Mouse (Mus musculus) ES-Bruce4 (cell line): Measurements from ENCODE around the gene Ap2b1.

Experiments used
- CTCF ChIP-seq: IDR thresholded peaks from one replicate; pipeline ENCODE4 v1.8.1; 2011; ENCODE audit warnings: low read depth, low read length
- POLR2A ChIP-seq: IDR thresholded peaks from one replicate; pipeline ENCODE4 v1.8.1; 2011; ENCODE audit warnings: low read length; ENCODE audit not compliant: insufficient read depth

- TF ChIP-seq CTCF (no peak), POLR2A (no peak)
Observed at GRCm38 (mm10) chr11:83279024-83279423, 19.8 kb upstream of the Ap2b1 start.
